Mouse (Mus musculus) gastrocnemius, postnatal 25 days (tissue): Measurements from ENCODE around the gene Slc25a53. TPM values are rescaled to one million over a fixed set of nuclear protein-coding genes. Genes with fewer than 3 reads are reported as not detected.
"Not testable (repeated sequence)": the region's sequence is repeated elsewhere in the genome, so short reads cannot be mapped to it uniquely, and the experiment has no call there.

Experiments used
- DNase-seq: peaks from one replicate; pipeline ENCODE4 v3.0.0; 2022
- long read RNA-seq, 2 experiments: library from polyadenylated mRNA; stranded (forward); transcript quantifications; one replicate each; pipeline ENCODE4 v2.0.0; 2021
- total RNA-seq, 2 experiments: library from RNA; stranded (reverse); gene quantifications; 1 replicate in 1 of 2; 2 replicates in 1 of 2; pipeline ENCODE4 v1.2.3; 2021

Gene Slc25a53
- total RNA-seq, result 1 to 10 TPM; 1.2 to 3.2 TPM
- long read RNA-seq, experiment 1, partial matches to known transcripts, result 0 of 1 reads
- long read RNA-seq, experiment 1, other reads (novel, unspliced or antisense), result 0 of 1 reads
- long read RNA-seq, experiment 2, partial matches to known transcripts, result 0 of 2 reads
- long read RNA-seq, experiment 2, other reads (novel, unspliced or antisense), result 2 of 2 reads

DNA sequence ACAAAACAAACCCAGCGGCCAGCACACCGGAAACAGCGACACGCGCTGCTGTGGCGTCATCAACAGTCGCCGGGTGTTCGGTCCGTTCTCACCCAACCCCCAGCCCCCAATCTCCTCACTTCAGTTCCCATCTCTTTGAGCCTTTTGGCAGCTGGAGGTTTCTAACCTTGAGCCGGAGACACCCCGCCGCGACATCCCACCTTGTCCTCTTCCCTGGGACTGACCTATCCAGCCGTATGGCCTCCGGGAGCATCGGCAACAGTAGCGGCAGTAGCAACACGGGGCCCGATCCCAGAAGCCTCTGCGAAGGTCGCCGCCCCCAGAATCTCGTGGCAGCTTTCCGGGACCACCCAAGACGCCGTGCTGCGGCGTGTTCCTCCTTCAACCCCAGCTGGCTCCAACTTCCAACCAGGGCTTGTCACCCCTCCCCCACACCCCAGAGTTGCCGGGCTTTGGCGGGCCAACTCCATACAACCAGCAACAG, at the start of gene Slc25a53:
Slc25a53 (minus strand) TSS at position 303 of the 484 bp plus-strand sequence.
- peak; percentile 84 for DNase-seq

DNA sequence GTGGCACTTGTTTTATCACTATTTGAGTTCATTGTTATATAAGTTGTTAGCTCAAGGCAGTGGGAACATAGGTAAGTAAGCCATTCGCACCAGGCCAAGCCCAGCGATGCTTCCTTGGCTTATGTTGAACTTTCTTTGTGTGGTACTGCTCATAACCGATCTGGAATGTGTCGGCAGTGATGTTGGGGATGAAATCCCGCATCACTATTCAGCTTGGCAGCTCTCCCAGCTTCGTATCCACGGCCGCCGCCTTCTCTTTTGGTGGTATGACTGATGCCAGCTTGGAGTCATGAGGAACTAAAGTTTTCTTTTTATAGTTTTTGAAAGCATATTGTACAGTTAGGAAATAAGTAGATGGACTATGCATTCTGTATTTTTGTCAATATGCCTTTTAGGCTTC, 25.1 kb upstream of the Slc25a53 start:
- DNase-seq, result no peak

GRCm38 (mm10) chrX:137049425-137050225, 11.5 kb upstream of the Slc25a53 start, which contains the start of gene Fam199x:
Gene Fam199x (plus strand): TSS chrX:137049594.
- peak; percentile 77 for DNase-seq

DNA sequence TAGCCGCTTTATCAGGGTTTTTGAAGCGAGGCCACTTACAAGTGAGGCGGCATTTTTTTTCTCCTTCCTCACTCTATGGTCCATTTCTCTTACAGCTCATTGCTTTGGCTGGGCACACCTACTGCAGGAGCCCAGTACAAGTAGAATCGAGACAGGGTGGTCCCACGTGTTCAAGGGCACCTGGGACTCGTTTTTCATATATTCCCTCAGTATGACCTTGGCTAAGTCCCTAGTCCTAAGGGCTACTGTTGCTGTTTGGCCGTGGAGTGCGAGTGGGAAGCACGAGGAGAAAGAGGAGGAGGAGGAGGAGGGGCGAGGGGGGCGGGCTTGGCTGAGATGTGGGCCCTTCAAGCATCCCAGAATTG, 10.9 kb upstream of the Slc25a53 start:
- DNase-seq, result no peak

GRCm38 (mm10) chrX:137038502-137038901, 400 bp upstream of the Slc25a53 start:
- no peak for DNase-seq

DNA sequence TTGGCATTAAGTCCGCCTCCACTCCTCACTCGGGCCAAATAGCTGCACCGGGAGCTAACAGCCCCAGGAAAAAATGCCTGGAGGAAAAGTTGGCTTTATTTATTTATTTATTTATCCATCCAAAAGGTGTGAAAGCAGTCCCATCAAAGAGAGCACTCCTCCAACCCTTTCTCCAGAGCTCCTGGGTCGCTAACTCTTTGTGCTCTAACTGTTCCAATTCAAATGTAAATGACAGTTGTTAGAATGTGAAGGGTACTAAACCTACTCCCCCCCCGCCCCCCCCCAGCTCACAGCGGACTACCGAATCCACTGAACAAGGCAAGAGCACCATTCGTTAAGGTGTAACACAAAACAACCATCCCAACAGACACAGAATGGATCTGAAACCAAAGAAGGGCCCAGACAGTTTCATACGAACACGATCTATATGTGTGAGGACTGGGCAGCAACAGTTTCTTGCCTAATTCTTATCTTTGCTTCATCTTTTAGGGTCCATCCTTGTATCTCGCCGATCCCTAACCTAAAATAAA, 567 bp downstream of the Slc25a53 start:
- DNase-seq, result no peak

- no peak for DNase-seq
These were observed 3.8 kb downstream of the Slc25a53 start for GRCm38 (mm10) chrX:137034322-137034721.

GRCm38 (mm10) chrX:137031726-137032125, 6.4 kb downstream of the Slc25a53 start:
- DNase-seq, result no peak

GRCm38 (mm10) chrX:137030916-137031315, 7.2 kb downstream of the Slc25a53 start:
- DNase-seq, result no peak

GRCm38 (mm10) chrX:137019310-137019709, 18.8 kb downstream of the Slc25a53 start:
- no peak for DNase-seq

GRCm38 (mm10) chrX:137017668-137018067, 20.4 kb downstream of the Slc25a53 start:
- DNase-seq, result no peak

GRCm38 (mm10) chrX:137015099-137015709, 22.9 kb downstream of the Slc25a53 start:
- no peak for DNase-seq

GRCm38 (mm10) chrX:136996256-136996655, 41.8 kb downstream of the Slc25a53 start:
- DNase-seq, result no peak

- DNase-seq, result no peak
These were observed 44.5 kb downstream of the Slc25a53 start for GRCm38 (mm10) chrX:136993641-136994040.

DNA sequence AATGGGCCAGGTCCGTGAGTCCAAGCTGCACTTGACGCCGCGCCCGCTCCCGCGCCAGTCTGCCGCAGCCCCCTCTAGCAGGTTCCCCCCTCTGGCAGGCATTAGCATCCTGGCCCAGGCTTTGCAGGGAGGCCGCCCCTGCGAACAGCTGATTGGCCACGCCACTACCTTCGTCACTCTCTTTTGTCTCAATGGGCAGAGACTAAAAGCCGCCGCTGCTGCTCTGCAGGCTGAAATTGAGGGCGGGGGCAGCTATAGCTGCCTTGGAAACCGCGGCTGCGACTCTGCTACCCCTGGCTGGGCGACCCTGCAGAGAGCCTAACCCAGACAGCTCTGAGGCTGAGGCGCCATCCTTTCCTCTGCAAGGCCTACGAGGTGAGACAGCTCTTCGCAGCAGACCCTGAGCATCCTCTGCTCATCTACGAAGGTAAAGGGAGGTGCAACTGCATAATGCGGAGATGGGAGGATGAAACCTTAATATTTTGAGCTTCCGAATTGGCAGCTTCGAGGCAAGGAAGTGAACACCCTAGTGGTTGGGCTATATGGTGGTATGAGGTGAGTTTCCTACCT, 45.0 kb downstream of the Slc25a53 start, which contains the start of gene Zcchc18:
Zcchc18 (plus strand) TSS at position 178 of the 570 bp plus-strand sequence.
- DNase-seq, result peak; percentile 7

DNA sequence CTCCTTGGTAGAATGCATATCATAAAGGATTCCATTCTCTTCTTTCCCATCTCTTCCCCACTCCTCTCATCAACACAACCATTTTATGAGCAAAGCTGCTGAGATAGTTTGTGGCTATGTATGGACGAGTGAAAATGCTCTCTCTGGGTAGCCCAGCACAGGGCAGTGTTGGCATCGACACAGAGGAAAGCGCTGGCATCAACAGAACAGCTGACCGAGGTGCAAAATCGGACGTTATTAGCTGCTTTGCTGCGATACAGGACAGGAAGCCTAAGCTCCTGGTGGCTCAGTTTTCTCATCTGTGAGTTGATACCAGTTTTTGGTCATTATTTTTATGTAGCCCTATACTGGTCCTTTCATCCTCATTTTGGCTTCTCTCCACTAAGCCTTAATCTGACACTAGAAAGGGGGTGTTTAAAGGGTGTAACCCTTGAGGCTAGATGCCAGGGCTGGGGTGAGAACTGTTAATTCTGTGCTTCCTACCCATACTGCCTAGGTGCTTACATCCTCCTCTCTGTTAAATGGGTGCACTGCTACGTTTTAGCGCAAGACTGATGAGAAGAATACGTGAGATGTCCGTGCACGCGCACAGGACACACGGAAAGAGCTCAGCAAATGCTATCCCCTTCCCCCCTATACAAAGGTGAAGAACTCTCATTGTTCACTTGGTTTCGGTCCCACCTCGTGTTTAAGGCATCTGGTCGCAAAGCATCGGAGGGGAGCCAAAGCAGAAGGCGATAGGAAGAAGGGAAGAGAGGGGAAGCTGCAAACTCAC, 45.7 kb downstream of the Slc25a53 start:
- DNase-seq, result no peak

- no peak for DNase-seq
These were observed 46.8 kb downstream of the Slc25a53 start for GRCm38 (mm10) chrX:136991274-136991673.

GRCm38 (mm10) chrX:136986039-136986438, 52.1 kb downstream of the Slc25a53 start:
- DNase-seq, result no peak

- DNase-seq, result no peak
These were observed 59.5 kb downstream of the Slc25a53 start for GRCm38 (mm10) chrX:136978616-136979015.

DNA sequence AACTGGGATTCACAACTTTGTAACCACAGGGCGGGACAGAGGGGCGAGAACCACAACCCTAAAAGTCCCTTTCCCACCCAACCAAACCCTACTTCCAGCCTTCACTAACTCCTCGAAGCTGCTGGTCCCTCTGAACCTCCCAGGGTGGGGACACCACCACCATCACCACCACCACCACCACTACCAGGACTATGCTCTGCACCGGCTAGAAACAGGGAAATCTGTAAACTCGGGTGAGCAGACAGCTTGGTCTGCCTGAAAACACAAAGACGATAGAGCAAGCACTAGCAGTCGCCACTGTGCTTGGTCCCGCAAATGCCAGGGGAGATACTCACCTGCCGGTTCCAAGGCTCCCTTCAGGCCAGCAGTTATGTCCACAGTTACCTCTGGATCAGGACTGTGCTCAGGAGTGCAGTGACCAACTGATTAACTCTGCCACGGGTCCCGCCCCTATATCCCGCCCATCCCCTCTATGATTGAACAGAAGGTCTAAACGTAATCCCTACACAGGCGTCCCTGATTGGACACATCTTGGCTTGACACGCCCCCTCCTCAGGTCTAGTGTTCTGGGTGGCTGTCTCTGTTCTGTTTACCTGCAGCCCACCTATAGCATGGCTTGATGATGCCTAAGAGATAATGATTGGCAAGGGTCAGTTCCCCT, 61.5 kb downstream of the Slc25a53 start, which contains the start of the genes Tmsb15l and Tmsb15b1:
Tmsb15l (minus strand) TSS at position 446 of the 661 bp plus-strand sequence.
Tmsb15b1 (minus strand) TSS at position 451 of the 661 bp plus-strand sequence.
- DNase-seq, result peak; percentile 12

DNA sequence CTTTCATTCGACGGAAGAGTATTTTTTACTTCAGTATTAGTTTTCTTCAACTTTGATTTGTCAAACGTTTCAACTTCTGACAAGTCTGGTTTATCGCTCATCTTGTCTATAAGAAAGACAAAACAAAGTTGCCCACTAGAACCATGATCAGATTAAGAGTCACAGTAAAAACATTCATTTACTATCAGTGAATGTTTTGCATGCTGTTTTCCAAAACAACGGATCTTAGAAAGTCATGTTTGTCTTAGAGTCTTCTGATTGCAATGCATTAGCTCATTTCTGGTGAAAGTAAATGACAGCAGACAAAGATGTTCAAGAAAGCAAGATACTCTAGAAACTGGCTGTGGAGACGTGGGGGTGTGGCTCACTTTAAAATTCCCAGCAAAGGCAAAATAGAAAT, 62.7 kb downstream of the Slc25a53 start, which contains the start of gene Tmsb15b2:
Tmsb15b2 (minus strand) TSS at position 101 of the 400 bp plus-strand sequence.
- not testable (repeated sequence) for DNase-seq
